Mouse (Mus musculus) induced T-regulatory cell, adult 2 months (primary cell): ENCODE measurements at regions not wholly inside any gene's neighbourhood (a gene's known extent, or its start where the extent isn't known, plus 50 kb on each side); places are given as distances from the start of the nearest gene placed in this dataset.

Experiments used
- DNase-seq: peaks from one replicate; pipeline ENCODE4 v3.0.0-alpha.2; 2012; ENCODE audit warnings: low read depth

GRCm38 (mm10) chr15:51565543-51565942 is 2319.2 kb upstream of the Gm7489 start:
- no peak for DNase-seq

GRCm38 (mm10) chr15:51570631-51571030 is 2314.1 kb upstream of the Gm7489 start:
- DNase-seq, result no peak

DNA sequence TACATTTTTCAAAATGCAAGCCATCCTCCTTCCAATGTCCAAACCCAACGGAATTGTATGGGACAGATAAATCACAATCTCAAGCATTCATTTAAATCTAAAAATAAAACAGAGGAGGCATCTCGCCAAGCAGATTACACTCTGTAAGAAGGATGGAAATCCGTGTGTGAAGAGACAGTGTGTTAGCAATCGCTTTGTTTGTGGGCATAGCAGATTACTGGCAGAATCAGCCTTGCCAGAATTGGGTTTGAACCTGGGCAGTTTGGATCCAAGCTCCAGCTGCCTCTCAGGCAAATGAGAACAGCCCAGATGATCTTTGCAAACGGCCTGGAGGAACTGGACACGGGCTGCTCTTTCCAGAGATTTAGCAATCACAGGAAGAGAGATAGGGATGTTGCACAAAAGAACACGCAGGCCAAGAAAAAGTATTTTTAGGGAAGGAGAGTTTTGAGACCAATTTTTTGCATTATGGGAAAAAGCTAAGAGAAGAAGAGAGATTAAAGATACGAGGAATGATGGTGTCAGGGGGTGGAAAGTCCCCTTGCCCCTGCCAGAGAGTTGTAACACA is 2310.1 kb upstream of the Gm7489 start:
- no peak for DNase-seq

GRCm38 (mm10) chr15:51583636-51584035 is 2301.1 kb upstream of the Gm7489 start:
- no peak for DNase-seq

- DNase-seq, result no peak
Observed at GRCm38 (mm10) chr15:51586146-51586545, 2298.6 kb upstream of the Gm7489 start.

- DNase-seq, result no peak
Observed at GRCm38 (mm10) chr15:51591406-51592068, 2293.2 kb upstream of the Gm7489 start.

DNA sequence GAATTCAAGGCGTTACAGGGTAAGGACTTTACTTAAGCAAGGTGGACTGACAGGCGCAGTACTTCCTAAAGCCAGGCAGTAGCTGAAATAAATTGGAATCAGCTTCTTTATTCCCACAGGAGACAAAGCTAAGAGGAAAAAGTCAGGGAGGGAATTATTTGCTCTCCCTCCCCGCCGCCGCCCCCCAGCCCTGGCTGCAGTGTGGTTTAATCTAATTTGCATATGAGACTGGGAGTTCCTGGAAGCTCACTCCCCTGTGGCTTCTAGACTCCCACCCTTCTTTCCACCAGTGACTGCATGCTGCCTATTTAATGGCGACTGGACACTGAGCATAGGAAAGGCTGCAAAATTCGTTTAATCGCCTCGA is 2292.7 kb upstream of the Gm7489 start:
- DNase-seq, result no peak

DNA sequence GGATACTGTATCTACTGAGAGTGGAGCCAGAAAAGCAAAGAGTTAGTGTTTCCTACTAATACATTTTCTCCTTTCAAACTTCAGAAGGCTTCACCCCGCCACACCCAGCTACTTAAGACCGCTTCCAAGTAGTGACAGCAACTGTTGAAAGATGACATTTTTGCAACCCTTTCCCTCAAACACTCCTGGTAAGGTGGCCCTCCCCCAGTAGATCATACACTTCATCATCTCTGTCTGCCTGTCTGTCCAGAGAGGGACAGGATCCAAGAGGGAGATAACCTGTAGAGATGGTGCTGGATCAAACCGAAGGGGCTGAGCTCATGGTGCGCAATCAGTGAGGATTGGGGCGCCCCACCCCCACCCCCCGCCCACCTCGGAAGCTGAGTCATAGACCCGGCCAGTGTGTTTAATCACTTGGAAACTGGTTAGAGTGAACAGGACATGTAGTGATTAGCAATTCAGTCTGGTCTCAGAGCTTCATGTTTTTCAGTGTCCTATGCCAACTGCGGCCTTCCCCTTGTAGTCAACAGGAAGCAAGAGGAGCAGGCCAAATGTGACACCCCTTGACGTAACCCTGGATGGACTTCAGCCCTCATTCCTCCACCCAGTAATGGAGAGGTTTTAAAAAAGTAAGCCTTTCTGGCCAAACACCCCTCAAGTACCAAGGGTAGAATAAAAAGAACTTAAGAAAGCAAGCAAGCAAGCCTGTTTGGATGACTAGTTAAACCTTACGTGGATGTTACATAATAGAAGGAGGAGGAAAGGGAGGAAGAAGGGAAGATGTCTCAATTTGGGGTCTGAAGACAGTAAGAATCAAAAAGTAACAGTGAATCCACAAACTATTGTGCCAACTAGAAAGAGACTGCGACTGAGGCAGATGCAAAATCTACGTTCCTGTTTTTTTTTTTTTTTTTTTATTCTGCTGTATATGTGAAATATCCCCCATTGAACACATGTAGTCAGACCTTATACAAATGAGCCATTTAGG is 2291.9 kb upstream of the Gm7489 start:
- DNase-seq, result no peak

DNA sequence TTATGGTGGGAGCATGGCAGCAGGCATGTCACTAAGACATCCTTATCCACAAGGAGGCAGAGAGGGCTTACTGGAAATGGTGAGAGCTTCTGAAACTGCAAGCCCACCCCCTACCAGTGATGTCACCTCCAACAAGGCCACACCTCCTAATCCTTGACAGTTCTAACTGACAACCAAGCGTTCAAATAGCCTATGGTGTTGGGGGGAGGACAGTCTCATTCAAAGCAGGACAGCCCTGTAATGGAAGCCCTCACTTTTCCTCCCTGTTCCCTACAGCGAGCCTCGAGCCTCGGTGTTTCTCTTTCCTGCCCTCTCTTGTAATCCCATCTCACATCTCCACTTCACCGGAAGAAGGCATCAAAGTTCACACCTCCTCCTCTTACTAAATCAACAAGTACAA is 2290.6 kb upstream of the Gm7489 start:
- DNase-seq, result no peak

- peak; percentile 3 for DNase-seq
Observed at GRCm38 (mm10) chr15:51595655-51596054, 2289.1 kb upstream of the Gm7489 start.

DNA sequence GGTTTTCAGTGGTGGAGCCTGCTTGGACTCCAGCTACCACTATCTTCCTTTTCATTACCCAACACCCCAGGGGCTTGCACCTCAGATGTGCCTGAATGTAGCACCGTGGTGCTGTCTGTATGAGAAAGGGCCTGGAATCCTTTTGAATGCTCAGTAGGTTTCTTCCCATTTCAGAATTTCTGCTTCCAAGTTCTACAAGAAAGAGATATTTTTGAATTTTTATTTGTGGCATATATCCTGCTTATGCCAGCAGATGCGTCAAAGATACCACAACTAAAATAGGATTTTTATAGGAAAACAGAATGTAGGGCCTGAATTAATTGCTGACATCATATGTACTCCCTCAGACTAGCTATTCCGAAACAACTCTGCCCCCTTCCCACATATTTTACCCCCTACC is 2286.9 kb upstream of the Gm7489 start:
- DNase-seq, result no peak

DNA sequence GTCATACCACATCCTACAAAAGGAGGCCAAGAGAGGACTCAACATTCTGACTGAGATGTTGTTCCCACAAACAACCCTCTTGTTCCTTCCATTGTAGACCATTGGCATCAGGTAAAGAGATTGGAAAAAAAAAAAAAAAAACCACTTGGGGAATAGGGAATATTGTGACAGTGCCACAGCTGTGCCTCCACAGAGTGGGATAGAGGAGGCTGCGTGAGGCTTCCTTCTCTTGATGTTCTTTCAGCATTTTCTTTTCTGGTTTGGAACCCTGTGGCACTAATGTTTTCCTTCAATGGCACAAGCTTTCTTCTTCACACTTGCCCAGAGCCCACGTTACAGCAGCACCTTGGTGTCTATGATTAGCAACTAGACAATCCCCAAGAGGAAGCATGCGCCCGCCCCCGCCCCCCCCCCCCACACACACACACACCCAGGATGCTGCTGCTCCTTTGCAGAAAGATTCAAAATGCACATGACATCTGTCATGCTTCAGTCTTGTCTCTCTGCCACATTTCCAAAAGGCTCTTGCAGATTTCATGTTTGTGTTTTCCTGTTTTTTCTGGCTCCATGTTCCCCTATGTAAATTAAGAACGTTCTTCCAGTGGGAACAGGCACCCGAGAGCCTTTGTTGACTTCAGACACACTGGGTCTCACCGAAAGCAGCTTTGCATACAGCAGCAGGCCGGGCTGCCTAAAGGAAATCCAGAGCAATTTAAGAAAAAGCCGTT is 2283.4 kb upstream of the Gm7489 start:
- no peak for DNase-seq

DNA sequence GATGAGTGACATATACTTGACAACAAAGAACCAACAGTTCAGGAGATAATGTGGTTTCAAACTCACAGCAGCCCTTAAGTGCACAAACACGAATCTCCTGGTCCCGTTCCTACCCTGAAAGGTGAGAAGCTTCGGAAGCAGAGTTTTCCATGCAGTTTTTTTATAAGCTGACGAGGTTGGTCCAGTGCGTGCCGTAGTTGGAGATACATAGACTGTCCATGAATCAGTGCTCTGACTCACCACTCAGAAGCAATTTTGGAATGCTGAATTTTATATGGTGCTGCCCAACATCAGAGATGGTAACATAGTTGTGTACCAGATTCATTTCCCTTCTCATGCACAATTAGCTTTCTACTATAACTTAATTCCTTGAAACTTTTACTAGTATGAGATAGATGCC is 2263.3 kb upstream of the Gm7489 start:
- no peak for DNase-seq

DNA sequence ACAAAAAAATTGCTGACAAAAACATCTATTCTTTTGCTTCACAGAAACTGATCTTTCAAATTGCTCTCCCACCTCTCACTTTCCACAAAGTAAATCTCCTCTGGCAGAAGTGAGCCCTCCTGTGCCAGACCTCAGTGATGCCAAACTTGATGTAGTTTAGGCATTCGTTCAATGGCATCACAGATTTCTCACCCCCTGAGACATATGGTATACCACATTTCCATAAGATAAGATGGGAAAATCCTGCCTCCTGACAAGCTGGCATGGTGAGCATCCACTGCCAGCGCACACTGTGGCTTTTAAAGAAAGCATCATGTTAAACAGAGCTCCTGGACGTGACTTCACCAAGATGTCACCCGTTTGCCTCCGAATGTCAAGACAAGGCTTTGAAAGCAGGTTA is 2257.2 kb upstream of the Gm7489 start:
- DNase-seq, result no peak

- no peak for DNase-seq
Observed at GRCm38 (mm10) chr15:51628518-51628917, 2256.2 kb upstream of the Gm7489 start.

- no peak for DNase-seq
Observed at GRCm38 (mm10) chr15:51631881-51632280, 2252.8 kb upstream of the Gm7489 start.

GRCm38 (mm10) chr15:51633068-51633467 is 2251.6 kb upstream of the Gm7489 start:
- DNase-seq, result no peak

DNA sequence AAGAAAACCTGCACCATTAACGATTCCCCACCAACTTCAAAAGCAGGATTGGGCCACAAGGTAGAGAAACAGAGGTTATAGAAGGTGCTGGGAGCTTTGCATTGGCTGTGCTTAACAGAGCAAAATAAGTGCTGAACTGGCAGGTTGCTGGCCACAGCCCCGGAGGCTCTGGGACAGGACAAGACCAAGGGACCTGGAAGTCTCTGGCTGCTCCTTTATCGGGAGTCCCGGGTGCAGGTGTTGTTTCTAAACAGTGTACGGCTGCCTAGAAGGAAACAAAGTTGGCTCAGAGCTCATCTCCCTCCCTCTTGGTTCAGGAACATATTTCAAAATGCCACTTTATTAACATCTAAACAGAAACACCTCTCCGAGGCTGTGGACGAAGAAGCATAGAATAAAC is 2250.0 kb upstream of the Gm7489 start:
- no peak for DNase-seq

GRCm38 (mm10) chr15:51635129-51635920 is 2249.4 kb upstream of the Gm7489 start:
- no peak for DNase-seq

- no peak for DNase-seq
Observed at GRCm38 (mm10) chr15:51637570-51637969, 2247.1 kb upstream of the Gm7489 start.

DNA sequence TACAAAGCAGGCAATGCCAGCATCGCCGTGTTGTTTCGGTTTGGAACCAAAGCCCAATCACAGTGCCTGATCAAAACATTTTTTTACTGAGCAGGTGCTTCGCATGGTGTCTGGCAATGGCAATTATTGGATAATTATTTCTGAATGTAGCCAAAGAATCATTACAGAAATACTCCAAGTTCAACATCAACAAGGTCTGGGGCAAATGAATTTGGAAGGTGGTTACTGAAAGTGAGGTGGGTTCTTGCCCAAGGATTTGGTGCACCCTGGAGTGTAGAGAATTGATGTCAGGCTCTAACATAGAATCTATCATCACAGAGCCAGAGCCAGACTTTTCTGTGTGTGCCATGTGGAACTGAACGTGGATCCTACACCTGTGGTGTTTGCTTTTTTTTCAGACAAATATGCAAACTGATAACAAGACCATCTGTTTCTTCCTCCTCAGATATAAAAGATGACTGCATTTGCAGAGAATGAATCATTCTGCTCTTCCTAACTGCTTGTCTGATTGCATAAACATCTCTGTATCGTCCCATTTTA is 2240.9 kb upstream of the Gm7489 start:
- no peak for DNase-seq
